Comparison of ENCODE assay signal across 8 mouse cellular contexts in genomic region chr17:46712442-46712841, GRCm38 (mm10). TPM values are rescaled to one million over a fixed set of nuclear protein-coding genes. Genes with fewer than 3 reads are reported as not detected.
A peak's percentile ranks its signal among the peaks of the same experiment; 100 is the strongest.
DNase-seq lines count a peak whose midpoint lies in the region; ATAC-seq and TF ChIP-seq lines count a peak whose summit lies in the region.

No protein-coding gene starts in this region.

- H3K4me2 ChIP-seq in hindbrain, postnatal 0 days (ENCODE audit: low read depth, low read length), result peak overlapping the region; percentile 100

- DNase-seq in layer of hippocampus, adult 2 months (ENCODE audit: low spot score in 2 of 2), result no peak
- DNase-seq in layer of hippocampus, postnatal 36 days, result no peak
- DNase-seq in hindbrain, postnatal 0 days (ENCODE audit: low spot score), result no peak
- peak; percentile 63 for DNase-seq in naive thymus-derived CD4-positive, alpha-beta T cell, adult 2 months (ENCODE audit: low read depth)
- no peak for DNase-seq in thymus, postnatal 25 days
- no peak for DNase-seq in gastrocnemius, postnatal 36 days

- TF ChIP-seq POLR2A in bone marrow macrophage, adult 2 months (IDR thresholded peaks at IDR 0.05; ENCODE audit: borderline replicate concordance, low read depth, low read length), result no peak

- 74% methylated on average over 7 of the region's 7 CpGs for WGBS in hindbrain, postnatal 0 days

- intact Hi-C loops in gastrocnemius, postnatal 36 days (cut with DNase I), result loop anchor here (5.0 kb wide), 1 partner anchor 35 kb away; the partner anchor contains the start of gene Mea1

- ATAC-seq in hindbrain, postnatal 0 days, result no peak
- ATAC-seq in cerebellum, adult (ENCODE audit: insufficient number of reproducible peaks, low FRiP score, low TSS enrichment), result no peak

- no peaks in the 10 kb centered on the region for H3K9me3 ChIP-seq in hindbrain, postnatal 0 days (ENCODE audit: low read length)

- H3K4me1 ChIP-seq in bone marrow macrophage, adult 2 months (ENCODE audit: control insufficient read depth, insufficient read depth, low read length), result peaks cover 8% of the 10 kb centered on the region; the same call in 1 of the 2 replicates
- peaks cover 7% of the 10 kb centered on the region; the same call in 1 of the 2 replicates for H3K4me1 ChIP-seq in hindbrain, postnatal 0 days (ENCODE audit: insufficient read depth, low read length)

- H3K9ac ChIP-seq in hindbrain, postnatal 0 days (replicated peaks; ENCODE audit: low read length), result peak overlapping the region; percentile 92; the same call in 1 of the 2 replicates

- TF ChIP-seq CTCF in layer of hippocampus, adult 2 months (conservative IDR thresholded peaks at IDR 0.05), result no peak
- no peak for TF ChIP-seq CTCF in bone marrow macrophage, adult 2 months (IDR thresholded peaks at IDR 0.05; ENCODE audit: low read depth, low read length)
- TF ChIP-seq CTCF in hindbrain, postnatal 0 days (IDR thresholded peaks at IDR 0.05; ENCODE audit: low read depth), result no peak

- H3K4me3 ChIP-seq in layer of hippocampus, adult 2 months, result peak overlapping the region; percentile 85
- H3K4me3 ChIP-seq in bone marrow macrophage, adult 2 months (ENCODE audit: insufficient read depth, low read length), result peak overlapping the region; percentile 95
- peak overlapping the region; percentile 97 for H3K4me3 ChIP-seq in hindbrain, postnatal 0 days (ENCODE audit: low read length)

- H3K36me3 ChIP-seq in hindbrain, postnatal 0 days (ENCODE audit: insufficient read depth, low read length), result peaks cover 11% of the 10 kb centered on the region

- no peaks in the 10 kb centered on the region for H3K27me3 ChIP-seq in hindbrain, postnatal 0 days (ENCODE audit: insufficient read depth, low read length)

- peak overlapping the region; percentile 86; the same call in 1 of the 2 replicates for H3K27ac ChIP-seq in layer of hippocampus, adult 2 months
- H3K27ac ChIP-seq in bone marrow macrophage, adult 2 months (ENCODE audit: insufficient read depth, low read depth, low read length), result no peak overlapping the region
- 0 out of 2 replicates have a peak overlapping the region, but pooled peaks have one; percentile 82 for H3K27ac ChIP-seq in hindbrain, postnatal 0 days

RNA-seq across cellular contexts. Expression of gene Pex6, which starts 1.2 kb away (rescaled TPM):
- total RNA-seq in layer of hippocampus, adult 2 months (2021), result 10 to 100 TPM; 53.6 to 58.4 TPM
- total RNA-seq in layer of hippocampus, postnatal 36 days (2021), result 10 to 100 TPM; 54.6 to 56.6 TPM
- 26.6 and 27.8 TPM in 2 replicates for polyA plus RNA-seq in bone marrow macrophage, adult 2 months (2012; ENCODE audit: insufficient read depth, insufficient read length, missing spikeins)
- total RNA-seq in hindbrain, postnatal 0 days (2014; rRNA removed), result 41.7 and 51.5 TPM in 2 replicates
- polyA plus RNA-seq in hindbrain, postnatal 0 days (2015; fragmentation: Nextera tagmentation; extraction: Ambion mirVana), result 18.1 and 18.8 TPM in 2 replicates
- total RNA-seq in gastrocnemius, postnatal 36 days (2021), result 10 to 100 TPM; 12.7 to 15.2 TPM

RNA-seq across cellular contexts. Expression of gene Ppp2r5d, which starts 7.5 kb away (rescaled TPM):
- 10 to 100 TPM; 88.0 to 91.4 TPM for total RNA-seq in layer of hippocampus, adult 2 months (2021)
- total RNA-seq in layer of hippocampus, postnatal 36 days (2021), result 10 to 100 TPM; 86.5 to 91.9 TPM
- 34.4 and 38.2 TPM in 2 replicates for polyA plus RNA-seq in bone marrow macrophage, adult 2 months (2012; ENCODE audit: insufficient read depth, insufficient read length, missing spikeins)
- 103 and 129 TPM in 2 replicates for total RNA-seq in hindbrain, postnatal 0 days (2014; rRNA removed)
- 79.4 and 89.6 TPM in 2 replicates for polyA plus RNA-seq in hindbrain, postnatal 0 days (2015; fragmentation: Nextera tagmentation; extraction: Ambion mirVana)
- total RNA-seq in gastrocnemius, postnatal 36 days (2021), result 10 to 100 TPM; 23.4 to 26.7 TPM

RNA-seq across cellular contexts. Expression of gene Gnmt, which starts 16.5 kb away (rescaled TPM):
- 1 to 10 TPM in 1 of 2 experiments, under 1 TPM in 1; 0.90 to 1.2 TPM for total RNA-seq in layer of hippocampus, adult 2 months (2021)
- total RNA-seq in layer of hippocampus, postnatal 36 days (2021), result not detected
- polyA plus RNA-seq in bone marrow macrophage, adult 2 months (2012; ENCODE audit: insufficient read depth, insufficient read length, missing spikeins), result 1.2 TPM in 1 of 2 replicates, not detected in the other
- 0.25 and 1.2 TPM in 2 replicates for total RNA-seq in hindbrain, postnatal 0 days (2014; rRNA removed)
- polyA plus RNA-seq in hindbrain, postnatal 0 days (2015; fragmentation: Nextera tagmentation; extraction: Ambion mirVana), result 5.6 and 6.4 TPM in 2 replicates
- total RNA-seq in gastrocnemius, postnatal 36 days (2021), result 1 to 10 TPM; 1.1 to 2.1 TPM

RNA-seq across cellular contexts. Expression of gene Klhdc3, which starts 31.7 kb away (rescaled TPM):
- total RNA-seq in layer of hippocampus, adult 2 months (2021), result 100 to 1,000 TPM; 163 to 173 TPM
- 100 to 1,000 TPM; 166 to 167 TPM for total RNA-seq in layer of hippocampus, postnatal 36 days (2021)
- polyA plus RNA-seq in bone marrow macrophage, adult 2 months (2012; ENCODE audit: insufficient read depth, insufficient read length, missing spikeins), result 50.3 and 52.9 TPM in 2 replicates
- total RNA-seq in hindbrain, postnatal 0 days (2014; rRNA removed), result 91.5 and 98.3 TPM in 2 replicates
- polyA plus RNA-seq in hindbrain, postnatal 0 days (2015; fragmentation: Nextera tagmentation; extraction: Ambion mirVana), result 172 and 179 TPM in 2 replicates
- 100 to 1,000 TPM; 110 to 123 TPM for total RNA-seq in gastrocnemius, postnatal 36 days (2021)

RNA-seq across cellular contexts. Expression of gene Mea1, which starts 33.8 kb away (rescaled TPM):
- 100 to 1,000 TPM in 1 of 2 experiments, 10 to 100 TPM in 1; 99.8 to 104 TPM for total RNA-seq in layer of hippocampus, adult 2 months (2021)
- 100 to 1,000 TPM in 1 of 2 experiments, 10 to 100 TPM in 1; 97.6 to 100 TPM for total RNA-seq in layer of hippocampus, postnatal 36 days (2021)
- polyA plus RNA-seq in bone marrow macrophage, adult 2 months (2012; ENCODE audit: insufficient read depth, insufficient read length, missing spikeins), result 69.3 and 70.9 TPM in 2 replicates
- total RNA-seq in hindbrain, postnatal 0 days (2014; rRNA removed), result 135 and 146 TPM in 2 replicates
- polyA plus RNA-seq in hindbrain, postnatal 0 days (2015; fragmentation: Nextera tagmentation; extraction: Ambion mirVana), result 312 and 325 TPM in 2 replicates
- 10 to 100 TPM; 29.8 to 39.0 TPM for total RNA-seq in gastrocnemius, postnatal 36 days (2021)
